Mouse (Mus musculus) B cell, adult (primary cell): ENCODE results near the gene Gm30737. TPM values are rescaled to one million over a fixed set of nuclear protein-coding genes. Genes with fewer than 3 reads are reported as not detected.

Source experiments
- total RNA-seq: library from RNA; stranded (reverse); gene quantifications from 4 replicates; pipeline ENCODE4 v1.2.4, GENCODE M21; 2023; ENCODE audit not compliant: inconsistent age

Gm30737 gene
- total RNA-seq = not detected in 4 replicates

GRCm38 (mm10) chrY:14400410-14400809, at the start of gene Gm30737:
Gm30737 (plus strand) TSS chrY:14400710.

